Mouse (Mus musculus): ENCODE results near the gene Zp3.

GRCm38 (mm10) chr5:136025712-136026111 lies 45.8 kb downstream of the Zp3 start:
- no peak for TF ChIP-seq CTCF (IDR thresholded peaks at IDR 0.05; ENCODE audit: control insufficient read depth, insufficient read depth, insufficient replicate concordance, low read depth, low read length)
- no peak for TF ChIP-seq POLR2A (IDR thresholded peaks at IDR 0.05; ENCODE audit: control insufficient read depth, low read depth, low read length)

All from testis, adult 2 months (tissue).